Mouse (Mus musculus) heart, adult 2 months (tissue): ENCODE measurements at regions not wholly inside any gene's neighbourhood (a gene's known extent, or its start where the extent isn't known, plus 50 kb on each side); places are given as distances from the start of the nearest gene placed in this dataset.

Source experiments
- DNase-seq, 2 experiments: peaks; one replicate each; pipeline ENCODE4 v3.0.0; 2021
- H3K27ac ChIP-seq: fragments of 200-600 bp; 2 replicates; pipeline ENCODE4 v1.8.1; 2022
- H3K27me3 ChIP-seq: fragments of 200-500 bp; 2 replicates; pipeline ENCODE4 v1.6.1; 2012; ENCODE audit warnings: mild to moderate bottlenecking, low read length, inconsistent platforms, mixed read lengths; ENCODE audit not compliant: control insufficient read depth, insufficient read depth
- H3K36me3 ChIP-seq: fragments of 200-500 bp; 2 replicates; pipeline ENCODE4 v1.6.1; 2012; ENCODE audit warnings: low read length, inconsistent platforms; ENCODE audit not compliant: control insufficient read depth, insufficient read depth
- H3K4me1 ChIP-seq: fragments of 200-500 bp; 2 replicates; pipeline ENCODE4 v1.6.1; 2011; ENCODE audit warnings: low read length; ENCODE audit not compliant: control insufficient read depth, insufficient read depth
- H3K4me3 ChIP-seq: fragments of 200-600 bp; 2 replicates; pipeline ENCODE4 v1.8.1; 2022
- H3K79me2 ChIP-seq: fragments of 200-500 bp; replicated peaks from 2 replicates; pipeline ENCODE4 v1.6.1; 2012; ENCODE audit warnings: mild to moderate bottlenecking, inconsistent platforms, low read length, moderate library complexity, mixed read lengths; ENCODE audit not compliant: control insufficient read depth, insufficient read depth
- H3K9ac ChIP-seq: fragments of 200-500 bp; 2 replicates; pipeline ENCODE4 v1.6.1; 2012; ENCODE audit warnings: low read depth, mild to moderate bottlenecking, control low read depth, inconsistent platforms, low read length, mixed read lengths
- CTCF ChIP-seq: fragments of 200-600 bp; IDR thresholded peaks from 2 replicates; pipeline ENCODE4 v1.8.1; 2022; ENCODE audit warnings: antibody characterized with exemption, mild to moderate bottlenecking, moderate library complexity
- EP300 ChIP-seq: fragments of 200-500 bp; IDR thresholded peaks from 2 replicates; pipeline ENCODE4 v1.6.1; 2011; ENCODE audit warnings: low read depth, low read length, control low read depth; ENCODE audit not compliant: insufficient read depth
- POLR2A ChIP-seq: fragments of 200-500 bp; IDR thresholded peaks from 2 replicates; pipeline ENCODE4 v1.6.1; 2011; ENCODE audit warnings: mild to moderate bottlenecking, low read depth, low read length, control low read depth; ENCODE audit not compliant: insufficient read depth
- WGBS: fragments of 180-500 bp; shearing (Covaris S2); methylation state at CpG from one replicate; pipeline ENCODE4 v1.1.7; 2018; 5-methylcytosine and 5-hydroxymethylcytosine counted together
- intact Hi-C: fragments of 180-260 bp; cut with DNase I; formaldehyde crosslinking; loops from one replicate; pipeline ENCODE4 v1.15.1; 2025

GRCm38 (mm10) chr11:52534586-52534985 lies 138.4 kb downstream of the 9530068E07Rik start:
- WGBS = 52% methylated on average over 13 of the region's 13 CpGs
- Histone ChIP-seq H3K4me1 (no peaks in the 10 kb centered on the region), H3K4me3 (no peak overlapping the region), H3K36me3 (no peaks in the 10 kb centered on the region), H3K79me2 (no peaks in the 10 kb centered on the region), H3K9ac (no peak overlapping the region), H3K27me3 (no peaks in the 10 kb centered on the region), H3K27ac (no peak overlapping the region)
- intact Hi-C loops = no loop called here
- no peak for DNase-seq
- no peak for TF ChIP-seq CTCF
- TF ChIP-seq POLR2A = no peak
- TF ChIP-seq EP300 = no peak

GRCm38 (mm10) chr11:52536211-52536610 lies 140.0 kb downstream of the 9530068E07Rik start:
- WGBS = 81% methylated on average over 2 of the region's 2 CpGs
- H3K36me3 ChIP-seq = no peaks in the 10 kb centered on the region
- H3K27me3 ChIP-seq = no peaks in the 10 kb centered on the region
- H3K4me3 ChIP-seq = no peak overlapping the region
- TF ChIP-seq CTCF (no peak), EP300 (no peak), POLR2A (no peak)
- no peak overlapping the region for H3K27ac ChIP-seq
- no peaks in the 10 kb centered on the region for H3K4me1 ChIP-seq
- intact Hi-C loops = no loop called here
- DNase-seq = no peak
- no peak overlapping the region for H3K9ac ChIP-seq
- no peaks in the 10 kb centered on the region for H3K79me2 ChIP-seq

- Histone ChIP-seq H3K9ac (no peak overlapping the region), H3K4me1 (no peaks in the 10 kb centered on the region), H3K27ac (no peak overlapping the region), H3K36me3 (no peaks in the 10 kb centered on the region), H3K4me3 (no peak overlapping the region), H3K27me3 (no peaks in the 10 kb centered on the region), H3K79me2 (no peaks in the 10 kb centered on the region)
- intact Hi-C loops = no loop called here
- WGBS = 40% methylated on average over 11 of the region's 11 CpGs
- DNase-seq = no peak
- TF ChIP-seq CTCF (no peak), POLR2A (no peak), EP300 (no peak)
Observed at GRCm38 (mm10) chr11:52536841-52537240, 140.6 kb downstream of the 9530068E07Rik start.

- Histone ChIP-seq H3K27me3 (no peaks in the 10 kb centered on the region), H3K9ac (no peak overlapping the region), H3K4me3 (no peak overlapping the region), H3K79me2 (no peaks in the 10 kb centered on the region), H3K36me3 (no peaks in the 10 kb centered on the region), H3K27ac (no peak overlapping the region), H3K4me1 (no peaks in the 10 kb centered on the region)
- 69% methylated on average over 4 of the region's 4 CpGs for WGBS
- TF ChIP-seq CTCF = no peak
- no peak for TF ChIP-seq EP300
- no peak for TF ChIP-seq POLR2A
- no peak for DNase-seq
- intact Hi-C loops = no loop called here
Observed at GRCm38 (mm10) chr11:52537819-52538435, 141.7 kb downstream of the 9530068E07Rik start.

GRCm38 (mm10) chr11:52541210-52541609 lies 145.0 kb downstream of the 9530068E07Rik start:
- Histone ChIP-seq H3K9ac (no peak overlapping the region), H3K27ac (no peak overlapping the region), H3K4me1 (no peaks in the 10 kb centered on the region), H3K4me3 (no peak overlapping the region), H3K36me3 (no peaks in the 10 kb centered on the region), H3K27me3 (no peaks in the 10 kb centered on the region), H3K79me2 (no peaks in the 10 kb centered on the region)
- intact Hi-C loops = no loop called here
- DNase-seq = no peak
- WGBS = 66% methylated on average over 5 of the region's 5 CpGs
- TF ChIP-seq EP300 (no peak), CTCF (no peak), POLR2A (no peak)

GRCm38 (mm10) chr11:52551451-52551850 lies 155.2 kb downstream of the 9530068E07Rik start:
- no peak for TF ChIP-seq EP300
- TF ChIP-seq CTCF = no peak
- Histone ChIP-seq H3K36me3 (no peaks in the 10 kb centered on the region), H3K27me3 (no peaks in the 10 kb centered on the region), H3K4me3 (no peak overlapping the region), H3K27ac (no peak overlapping the region), H3K4me1 (no peaks in the 10 kb centered on the region), H3K79me2 (no peaks in the 10 kb centered on the region), H3K9ac (no peak overlapping the region)
- 43% methylated on average over 5 of the region's 5 CpGs for WGBS
- intact Hi-C loops = no loop called here
- no peak for DNase-seq
